Mouse (Mus musculus) heart, adult 8-10 months (tissue): ENCODE measurements around the gene Spon1. TPM values are rescaled to one million over a fixed set of nuclear protein-coding genes. Genes with fewer than 3 reads are reported as not detected.

Experiments
- DNase-seq: peaks from one replicate; pipeline ENCODE4 v3.0.0; 2022; ENCODE audit warnings: low spot score
- total RNA-seq, 4 experiments: library from RNA; stranded (reverse); gene quantifications; 2 replicates each; pipeline ENCODE4 v1.2.4; 2022

Gene Spon1
- total RNA-seq, 4 experiments from 2014 or later = 7.6 to 12.9 (median 11.5) TPM

DNA sequence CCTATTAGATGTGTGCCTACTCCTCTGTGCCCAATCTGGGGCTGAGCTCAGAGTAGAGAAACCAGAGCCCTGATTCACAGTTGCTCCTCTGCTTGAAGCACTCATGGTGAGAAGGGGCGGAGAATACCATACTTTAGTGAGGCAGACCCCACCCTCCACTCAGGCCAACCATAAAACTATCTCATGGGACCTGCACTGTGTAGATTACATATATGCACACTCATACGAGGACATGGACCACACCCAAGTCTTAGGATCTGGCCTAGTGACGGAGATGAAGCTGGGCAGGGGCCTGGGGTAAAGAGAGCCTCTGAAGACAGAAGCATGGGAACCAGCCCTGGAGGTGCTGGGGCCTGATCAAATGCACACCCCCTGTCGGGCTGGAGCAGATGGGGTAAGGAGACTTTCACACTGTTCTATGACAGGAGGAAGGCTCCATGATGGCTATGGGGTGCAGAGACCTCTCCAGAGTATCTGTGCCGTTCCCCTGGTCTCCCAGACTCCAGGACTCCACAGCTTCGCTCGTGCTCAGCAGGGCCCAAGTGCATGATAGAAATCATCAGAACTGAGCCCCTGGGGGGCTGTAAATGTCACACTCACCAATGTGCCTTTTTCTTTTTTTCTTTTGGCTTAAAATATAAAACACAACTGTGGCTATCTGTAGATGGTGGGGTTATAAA lies 232.0 kb downstream of the Spon1 start:
- DNase-seq = no peak

DNA sequence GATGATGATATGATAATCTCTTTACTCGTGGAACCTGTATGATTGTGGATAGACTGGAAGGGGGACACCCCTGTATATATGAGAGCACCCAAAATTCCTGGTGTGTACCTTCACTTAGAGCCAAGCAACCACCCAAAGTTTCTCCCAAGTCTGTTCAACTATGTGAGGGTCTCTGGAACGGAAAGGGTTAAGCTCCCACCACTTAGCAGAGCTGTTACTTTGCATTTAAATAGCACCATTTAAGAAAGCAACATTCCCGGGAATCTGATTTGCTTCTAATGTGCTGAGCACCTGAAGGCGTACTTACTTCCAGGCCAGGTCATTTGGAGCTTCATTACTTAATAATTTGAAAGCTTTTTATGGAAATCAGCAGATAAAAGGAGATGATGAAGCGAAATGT lies 238.4 kb downstream of the Spon1 start:
- DNase-seq = no peak

DNA sequence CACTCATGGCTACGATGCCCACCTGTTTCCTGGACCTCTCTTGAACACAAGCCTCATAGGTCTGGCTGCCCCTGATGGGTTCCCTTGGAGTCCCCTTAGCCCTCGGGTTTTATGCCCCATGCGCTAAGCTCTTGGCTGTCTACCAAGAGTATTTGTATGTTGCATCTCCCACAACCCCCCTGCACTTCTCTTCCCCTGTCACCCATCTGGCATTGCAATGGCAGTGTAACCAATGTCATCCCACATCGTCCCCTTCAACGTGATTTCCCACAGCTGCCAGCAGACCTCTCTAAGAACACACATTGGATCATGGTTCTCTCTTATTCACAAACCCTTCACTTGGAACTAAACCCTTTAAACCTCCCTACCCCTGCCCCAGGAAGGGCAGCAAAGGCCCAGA lies 239.7 kb downstream of the Spon1 start:
- no peak for DNase-seq

DNA sequence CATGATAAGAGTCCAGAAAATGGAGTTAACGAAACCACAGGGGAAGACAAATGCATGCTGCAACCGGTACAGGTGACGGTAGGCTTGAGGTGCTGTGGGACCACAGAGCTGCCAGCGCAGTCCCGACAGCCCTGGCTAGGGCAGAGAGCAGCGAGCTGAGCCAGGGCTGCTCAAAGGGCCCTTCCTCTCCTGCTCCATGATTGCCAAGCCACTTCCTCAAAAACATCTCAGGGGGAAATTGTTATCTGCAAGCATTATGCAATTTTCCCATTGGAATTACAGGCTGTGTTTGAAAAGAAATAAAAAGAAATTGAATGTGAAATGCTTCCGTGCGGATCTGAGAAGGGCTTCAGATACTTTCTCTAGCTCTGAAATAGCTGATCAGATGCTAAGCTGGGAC lies 240.7 kb downstream of the Spon1 start:
- DNase-seq = peak; percentile 42

DNA sequence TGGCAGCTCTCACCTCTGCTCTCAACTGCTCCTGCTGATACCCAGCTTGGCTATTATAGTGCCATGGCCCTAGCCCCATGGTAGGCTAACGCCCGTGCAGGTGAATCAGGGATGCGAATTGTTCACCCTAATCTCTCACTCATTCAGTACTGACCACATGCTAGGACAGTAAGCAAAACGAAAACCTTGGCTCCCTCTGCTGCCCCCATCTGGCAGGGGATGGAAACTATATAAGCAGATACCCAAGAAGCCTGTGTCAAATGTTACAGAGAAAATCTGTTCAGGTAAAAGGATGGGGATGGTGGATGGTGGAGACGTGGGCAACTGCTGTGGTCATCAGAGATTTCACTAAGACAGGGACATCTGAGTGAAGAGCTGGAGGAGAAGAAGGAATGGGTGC lies 241.8 kb downstream of the Spon1 start:
- peak; percentile 19 for DNase-seq

DNA sequence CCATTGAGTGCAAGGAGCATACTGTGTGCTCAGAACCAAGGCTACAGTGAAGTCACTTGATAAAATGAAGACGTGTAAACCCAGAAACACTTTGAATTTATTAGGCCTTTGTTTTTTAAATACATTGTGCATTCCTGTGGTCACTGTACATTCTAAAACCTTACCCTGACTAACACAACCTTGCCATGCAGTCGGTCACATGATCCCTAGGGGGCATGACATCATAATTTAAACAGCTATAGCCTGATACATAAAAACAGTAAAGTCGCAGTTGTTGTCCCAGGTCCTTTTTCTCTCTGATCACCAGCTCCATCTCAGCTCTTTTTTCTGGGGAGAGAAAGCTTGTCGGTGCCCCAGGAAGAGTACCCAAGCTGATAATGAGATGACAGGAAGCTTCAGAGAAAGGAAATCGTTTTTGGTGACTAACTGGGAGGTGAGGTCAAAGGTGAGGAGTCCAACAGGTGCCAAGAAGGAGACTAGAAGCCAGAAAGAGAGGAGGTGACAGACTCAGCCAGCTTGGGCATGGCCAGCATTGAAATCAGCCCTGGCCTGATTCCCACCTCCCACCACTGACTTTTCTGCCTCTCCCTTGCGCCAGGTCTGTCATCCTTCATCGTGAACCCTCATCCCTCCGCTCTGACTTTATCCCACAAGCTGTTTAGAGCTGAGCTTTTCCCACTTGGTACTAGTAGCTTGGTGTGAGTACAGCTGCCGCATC lies 246.1 kb downstream of the Spon1 start:
- DNase-seq = no peak

DNA sequence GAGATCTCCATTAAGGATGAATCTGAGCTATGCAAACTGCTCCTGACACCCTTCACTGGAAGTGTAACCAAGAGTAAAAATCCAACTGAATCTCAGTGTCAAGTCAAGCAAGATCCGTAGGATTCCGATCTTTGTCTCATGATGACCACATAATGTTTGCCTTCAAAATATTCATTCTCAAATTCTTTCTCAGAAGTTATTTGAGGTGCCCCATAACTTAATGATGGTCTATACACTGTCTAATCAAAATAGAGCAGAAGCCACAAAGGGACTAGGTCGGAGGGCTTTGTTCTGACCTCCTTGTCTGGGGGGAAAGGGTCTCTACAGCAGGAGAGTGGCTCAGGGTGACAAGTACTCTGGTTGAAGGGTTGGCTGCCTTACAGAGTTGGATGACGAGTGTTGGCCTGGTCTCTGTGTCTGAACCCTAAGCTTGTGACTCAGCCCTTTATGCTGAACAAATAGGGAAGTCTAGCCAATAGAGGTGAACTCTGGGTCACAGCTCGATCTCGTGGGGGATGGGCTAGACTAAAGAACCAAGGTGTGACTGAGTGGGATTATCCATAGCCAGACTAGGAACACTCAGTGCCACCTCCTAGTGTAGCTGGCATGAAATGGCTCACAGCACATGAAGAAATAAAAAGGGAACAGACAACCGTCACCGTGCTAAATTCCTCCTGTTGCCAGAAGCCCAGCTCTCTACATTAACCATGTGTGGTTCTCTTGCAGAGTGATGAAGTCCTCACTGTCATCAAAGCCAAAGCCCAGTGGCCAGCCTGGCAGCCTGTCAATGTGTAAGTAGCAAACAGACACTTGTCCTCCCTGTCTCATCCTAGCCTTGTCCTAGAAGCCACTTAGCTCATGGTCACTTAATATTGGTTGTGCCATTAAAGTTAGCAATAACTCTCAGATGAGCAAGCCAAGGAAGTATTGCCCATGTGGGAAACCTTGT lies 250.5 kb downstream of the Spon1 start:
- peak; percentile 46 for DNase-seq

DNA sequence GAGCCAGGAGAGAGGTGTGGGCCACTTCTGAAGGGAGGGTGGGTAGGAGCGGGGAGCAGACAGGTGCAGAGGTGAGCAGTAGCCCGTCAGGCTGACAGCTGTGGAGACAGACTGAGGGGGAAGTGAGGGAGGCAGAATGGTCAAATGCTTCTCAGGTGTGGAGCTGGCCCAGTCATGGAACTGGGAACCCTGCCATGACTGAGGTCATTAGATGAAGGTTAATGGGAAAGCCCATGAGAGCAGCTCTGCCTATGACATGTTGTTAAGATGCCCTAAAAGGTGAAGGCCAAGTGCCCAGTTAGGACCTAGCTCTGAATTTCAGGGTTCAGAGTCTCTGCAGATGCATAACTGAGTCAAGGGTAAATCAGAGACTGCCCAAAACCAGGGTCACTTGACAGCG lies 253.1 kb downstream of the Spon1 start:
- DNase-seq = no peak

DNA sequence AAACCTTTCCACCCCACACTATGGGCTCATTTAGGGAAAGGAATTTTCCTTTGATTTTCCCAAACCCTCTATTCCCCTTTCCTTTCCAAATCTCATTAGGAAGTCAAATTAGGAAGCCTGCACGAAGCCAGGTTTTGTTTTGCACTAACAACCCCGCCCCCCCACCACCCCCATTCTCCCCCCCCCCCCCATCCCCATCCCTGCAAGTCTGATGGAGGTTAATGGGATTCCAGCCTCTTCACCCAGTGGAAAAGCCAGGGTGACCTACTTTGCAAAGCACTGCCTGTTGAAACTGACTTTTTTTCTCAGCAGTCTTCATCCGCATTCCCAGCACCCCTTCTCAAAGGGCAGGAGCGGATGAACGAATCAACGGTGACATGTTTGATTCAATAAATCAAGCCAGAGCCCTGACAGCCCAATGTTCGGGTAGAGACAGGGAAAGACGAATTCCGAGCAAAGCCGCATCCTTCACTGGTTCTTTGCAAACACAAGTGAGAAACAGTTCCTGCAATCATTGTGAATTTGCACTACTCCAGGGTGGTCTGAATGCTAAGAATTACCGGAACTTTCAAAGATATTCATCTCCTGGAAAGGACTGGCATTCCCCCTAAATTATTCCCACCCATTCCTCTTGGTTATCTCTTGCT lies 254.4 kb downstream of the Spon1 start:
- DNase-seq = peak; percentile 10

DNA sequence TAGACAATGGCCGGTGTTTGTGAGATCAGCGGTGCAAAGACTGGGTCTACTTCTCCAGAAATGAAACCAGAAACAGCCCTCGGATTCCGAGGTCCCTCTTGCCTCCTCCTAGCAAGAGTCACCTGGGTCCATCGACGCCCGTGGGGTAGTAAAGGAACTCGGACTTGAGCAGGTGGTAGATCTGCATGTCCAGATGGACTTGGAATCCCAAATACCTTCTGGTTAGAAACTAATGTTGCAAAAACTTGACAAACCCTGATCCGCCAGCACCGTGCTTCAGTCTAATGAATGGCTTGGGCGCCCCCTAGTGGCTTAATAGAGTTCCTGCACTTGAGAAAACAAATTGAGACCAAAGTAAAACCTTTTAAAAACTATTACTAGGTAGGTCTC lies 254.9 kb downstream of the Spon1 start:
- peak; percentile 80 for DNase-seq

DNA sequence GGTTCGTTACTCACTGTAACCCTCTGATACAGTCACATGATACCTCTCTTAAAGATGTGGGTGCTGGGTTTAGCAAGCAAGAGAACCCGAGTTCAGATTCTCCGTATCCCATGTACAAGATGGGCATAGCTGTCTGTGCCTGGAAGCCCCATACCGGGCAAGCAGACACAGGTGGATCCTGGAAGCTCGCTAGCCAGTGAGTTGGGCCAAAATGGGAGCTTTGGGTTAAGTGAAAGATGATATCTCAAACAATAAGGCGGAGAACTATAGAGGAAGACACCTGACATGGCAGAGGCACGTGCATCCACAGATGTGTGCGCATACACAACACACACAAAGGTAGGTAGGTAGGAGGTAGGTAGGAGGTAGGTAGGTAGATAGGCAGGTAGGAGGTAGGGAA lies 261.1 kb downstream of the Spon1 start:
- no peak for DNase-seq

DNA sequence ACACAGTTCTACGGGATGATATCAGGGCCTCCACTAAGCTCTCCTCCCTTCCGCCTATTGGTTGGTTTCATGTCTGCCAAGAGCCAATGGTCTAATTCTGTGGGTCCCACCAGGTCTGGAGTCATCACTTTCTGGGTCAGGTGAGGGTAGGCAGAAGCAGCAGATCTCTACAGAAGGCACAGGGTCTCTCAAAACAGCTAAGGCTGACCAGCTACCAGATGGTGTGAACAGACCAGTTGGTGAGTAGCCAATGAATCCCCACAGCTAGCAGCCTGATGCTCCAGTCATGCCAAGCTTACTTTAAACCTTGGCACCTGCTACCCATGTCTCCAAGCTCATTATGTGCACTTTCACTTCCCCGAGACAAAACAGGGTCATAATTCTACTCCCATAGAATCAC lies 261.6 kb downstream of the Spon1 start:
- no peak for DNase-seq

DNA sequence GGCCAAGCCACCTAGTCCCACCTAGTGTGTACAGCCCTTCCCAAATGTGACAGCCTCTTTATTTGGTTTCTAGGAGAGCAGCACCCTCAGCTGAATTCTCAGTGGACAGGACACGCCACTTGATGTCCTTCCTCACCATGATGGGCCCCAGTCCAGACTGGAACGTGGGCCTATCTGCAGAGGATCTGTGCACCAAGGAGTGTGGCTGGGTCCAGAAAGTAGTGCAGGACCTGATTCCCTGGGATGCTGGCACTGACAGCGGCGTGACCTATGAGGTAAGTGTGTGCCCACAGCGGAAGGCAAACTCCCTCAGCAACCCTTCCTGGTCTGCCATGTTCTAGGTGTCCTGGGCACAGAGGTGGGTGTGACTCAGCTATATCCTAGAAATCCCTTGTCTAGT lies 263.0 kb downstream of the Spon1 start:
- DNase-seq = no peak

DNA sequence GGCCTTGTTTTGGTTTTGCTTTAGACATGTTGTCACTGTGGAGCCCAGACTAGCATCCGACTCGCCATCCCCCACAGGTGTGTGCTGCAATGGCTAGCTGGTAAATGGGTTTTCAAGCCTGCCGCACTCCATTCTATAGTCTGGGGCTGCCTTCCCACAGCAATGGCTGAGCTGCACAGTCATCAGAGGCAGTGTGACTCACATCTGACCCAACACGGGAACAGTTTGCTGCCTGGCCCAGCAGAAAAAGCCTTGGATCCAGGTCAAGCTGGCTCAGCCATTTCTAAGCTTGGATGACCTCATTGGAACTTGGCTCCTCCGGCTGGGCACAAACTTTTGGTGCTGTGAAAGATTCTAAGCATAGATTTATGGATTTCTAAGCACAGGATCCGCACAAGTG lies 263.8 kb downstream of the Spon1 start:
- peak; percentile 73 for DNase-seq

DNA sequence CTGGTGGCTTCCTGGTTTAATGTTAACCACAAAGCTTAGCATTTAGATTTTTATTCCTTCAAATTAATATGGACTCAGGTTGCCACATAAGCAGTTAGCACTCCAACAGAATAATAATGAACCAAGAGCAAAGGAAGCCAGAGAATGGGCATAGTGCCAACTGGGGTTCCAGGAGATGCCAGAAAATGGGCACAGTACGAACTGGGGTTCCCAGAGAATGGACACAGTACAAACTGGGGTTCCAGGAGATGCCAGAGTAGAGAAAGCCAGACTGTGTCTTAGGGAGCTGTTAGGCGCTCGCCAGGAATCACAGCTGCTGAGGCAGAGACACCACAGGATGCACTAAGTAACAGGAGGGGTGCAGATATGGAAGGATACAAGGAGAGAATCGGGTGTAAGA lies 271.4 kb downstream of the Spon1 start:
- DNase-seq = no peak

DNA sequence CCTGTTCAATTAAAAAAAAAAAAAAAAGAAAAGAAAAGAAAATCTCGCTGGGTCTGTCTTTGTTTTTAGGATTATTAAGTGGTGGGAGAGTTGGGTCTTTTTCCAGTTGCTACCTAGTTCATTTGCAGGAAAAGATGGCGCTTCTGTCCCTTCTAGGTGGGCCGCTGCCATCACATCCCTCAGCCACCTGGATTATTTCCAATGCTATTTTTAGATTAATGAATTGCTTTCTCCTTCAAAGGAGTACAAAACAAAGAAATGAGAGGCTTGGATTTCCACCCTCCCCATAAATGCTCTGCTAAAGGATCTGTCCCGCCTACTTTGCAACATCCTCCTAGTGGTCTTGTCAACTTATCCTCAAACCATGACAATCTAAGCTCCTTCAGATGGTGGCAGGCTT lies 275.6 kb downstream of the Spon1 start:
- no peak for DNase-seq

DNA sequence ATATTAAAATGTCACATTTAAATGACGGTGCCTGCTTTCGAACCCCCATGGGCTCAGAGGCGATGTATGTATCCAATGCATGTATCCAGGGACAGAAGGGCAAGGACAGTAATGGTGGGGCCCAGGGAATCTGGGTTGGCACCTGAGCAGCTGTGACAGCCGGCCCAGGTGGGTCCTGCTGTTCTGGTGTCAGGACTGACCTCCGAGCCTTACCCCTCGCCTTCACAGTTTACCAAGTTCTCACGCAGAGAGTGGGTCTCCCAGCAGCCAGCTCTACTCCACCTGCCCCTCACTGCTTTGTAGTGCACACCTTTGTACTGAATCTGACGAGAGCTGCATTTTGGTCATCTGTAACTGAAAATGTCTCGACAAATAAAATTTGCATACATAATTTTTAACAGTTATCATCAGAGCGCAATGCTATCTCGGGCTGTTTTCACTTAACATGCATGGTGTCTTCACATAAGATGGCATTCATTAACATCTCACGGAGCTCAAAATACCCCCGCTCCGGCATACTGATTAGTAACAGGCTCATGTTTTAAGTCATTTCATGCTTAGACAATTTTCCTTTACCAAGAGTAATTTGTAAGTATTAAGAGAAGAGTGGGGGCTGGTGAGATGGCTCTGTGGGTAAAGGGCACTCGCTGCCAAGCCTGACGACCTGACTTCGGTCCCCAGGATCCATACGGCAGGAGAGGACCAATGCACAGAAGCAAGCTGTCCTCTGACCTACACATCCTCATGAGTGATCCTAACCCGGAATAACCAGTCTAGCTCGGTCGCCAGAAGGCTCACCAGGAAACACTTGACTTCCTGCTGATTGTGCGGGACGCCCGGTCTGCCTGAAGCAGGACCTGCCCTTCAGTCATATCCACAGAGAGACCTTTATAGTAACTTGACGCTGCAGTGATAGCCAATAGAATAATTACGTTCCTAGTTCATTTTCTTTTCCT lies 277.5 kb downstream of the Spon1 start:
- peak; percentile 44 for DNase-seq

DNA sequence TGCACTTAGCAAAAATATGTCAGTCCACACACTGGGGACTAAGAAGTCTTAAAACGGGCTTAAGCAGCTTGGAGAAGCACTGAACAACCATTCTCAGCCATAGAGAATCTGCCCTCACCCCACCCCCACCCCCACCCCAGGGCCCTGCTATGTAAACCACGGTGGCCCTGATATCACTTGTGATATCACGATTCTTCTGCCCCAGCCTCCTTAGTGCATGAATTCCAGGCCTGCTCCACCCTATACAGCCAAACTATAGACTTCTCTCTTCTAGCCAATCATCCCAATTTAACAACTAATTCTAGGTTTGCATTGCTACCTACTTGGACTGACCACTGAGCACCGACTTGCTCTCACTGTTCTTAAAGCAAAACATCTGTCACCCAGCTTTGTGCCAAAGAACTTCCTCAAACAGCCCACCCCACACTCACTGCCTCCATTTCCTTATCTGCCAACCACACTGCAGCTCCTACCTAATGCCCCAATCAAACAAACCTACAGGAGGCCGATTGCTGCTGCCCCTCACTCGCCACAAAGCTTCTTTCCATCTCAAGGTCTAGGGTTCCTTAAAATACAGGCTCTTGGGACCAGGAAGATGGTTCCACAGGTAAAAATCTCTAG lies 278.2 kb downstream of the Spon1 start:
- DNase-seq = no peak

DNA sequence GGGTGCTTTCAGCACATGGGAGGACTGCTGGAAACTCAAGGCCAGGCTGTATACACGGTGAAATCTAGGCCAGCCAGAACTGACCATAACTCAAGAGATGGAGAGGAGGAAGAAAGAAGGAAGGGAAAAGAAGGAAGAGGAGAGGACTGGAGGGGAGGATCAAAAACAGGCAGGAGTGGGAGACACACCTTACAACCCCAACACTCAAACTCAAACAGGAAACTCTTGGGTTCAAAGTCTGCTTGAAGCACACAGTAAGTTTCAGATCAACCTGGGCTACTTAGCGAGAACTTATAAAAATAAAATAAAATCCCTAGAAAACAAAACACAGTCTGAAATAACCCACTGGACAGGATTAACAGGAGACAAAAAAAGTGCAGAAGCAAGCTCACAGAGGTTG lies 280.0 kb downstream of the Spon1 start:
- no peak for DNase-seq

DNA sequence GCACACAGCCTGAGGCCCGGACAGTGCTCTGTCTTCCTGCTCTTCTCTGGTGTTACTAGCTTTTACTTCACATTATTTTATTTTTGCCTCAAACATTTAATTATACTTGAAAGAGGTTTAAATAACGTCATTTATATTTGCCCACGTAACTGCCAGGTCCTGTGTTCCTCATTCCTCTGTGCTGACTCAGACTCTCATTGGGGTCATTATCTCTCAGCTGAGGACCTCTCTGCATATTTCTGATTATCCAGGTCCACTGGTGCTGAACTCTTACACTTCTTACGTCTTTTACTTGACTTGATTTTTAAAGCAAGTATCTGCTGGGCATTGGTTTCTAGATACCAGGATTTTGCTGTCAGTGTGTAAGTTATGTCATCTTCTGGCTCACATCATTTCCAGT lies 287.9 kb downstream of the Spon1 start:
- no peak for DNase-seq
